Mouse (Mus musculus) myocyte (in vitro differentiated cells): ENCODE results near the gene Lpar3.

Source experiments
- E2F4 ChIP-seq: IDR thresholded peaks from one replicate; pipeline ENCODE4 v1.6.1; 2011; ENCODE audit warnings: mild to moderate bottlenecking, control low read depth, moderate library complexity; ENCODE audit not compliant: insufficient read depth
- MYOD1 ChIP-seq, 3 experiments: IDR thresholded peaks; one replicate each; pipeline ENCODE4 v1.6.1; 2011; ENCODE audit warnings: control low read depth in 2 of 3, low read depth in 2 of 3, mild to moderate bottlenecking in 2 of 3, moderate library complexity in 1 of 3; ENCODE audit not compliant: insufficient read length in 2 of 3, control insufficient read depth in 1 of 3
- MYOG ChIP-seq, 3 experiments: IDR thresholded peaks; one replicate each; pipeline ENCODE4 v1.6.1; 2011; ENCODE audit warnings: control low read depth in 2 of 3, low read depth in 2 of 3, mild to moderate bottlenecking in 2 of 3; ENCODE audit not compliant: insufficient read length in 2 of 3, control insufficient read depth in 1 of 3, insufficient read depth in 1 of 3
- POLR2A ChIP-seq: IDR thresholded peaks from one replicate; pipeline ENCODE4 v1.6.1; 2011; ENCODE audit warnings: low read depth, mild to moderate bottlenecking, control low read depth, moderate library complexity; ENCODE audit not compliant: insufficient read length
- USF1 ChIP-seq: IDR thresholded peaks from one replicate; pipeline ENCODE4 v1.6.1; 2011; ENCODE audit warnings: low read depth, mild to moderate bottlenecking, control low read depth, moderate library complexity

- TF ChIP-seq POLR2A (no peak), MYOD1 (IDR thresholded peaks at IDR 0.05; ENCODE audit: control insufficient read depth in 1 of 3, insufficient read length in 2 of 3, low read depth in 2 of 3) (no peak), E2F4 (no peak), USF1 (no peak), MYOG (IDR thresholded peaks at IDR 0.05; ENCODE audit: control insufficient read depth in 1 of 3, insufficient read depth in 1 of 3, insufficient read length in 2 of 3, low read depth in 2 of 3) (no peak)
These were observed 111.1 kb downstream of the Lpar3 start for GRCm38 (mm10) chr3:146331819-146332218.
